Mouse (Mus musculus) frontal cortex, postnatal 25 days (tissue): ENCODE results near the gene Pfkfb4.

ENCODE experiments used
- DNase-seq, 2 experiments: peaks; one replicate each; pipeline ENCODE4 v3.0.0; 2022; ENCODE audit warnings: low spot score in 2 of 2

Gene Pfkfb4

GRCm38 (mm10) chr9:108992620-108993361 lies 1.2 kb downstream of the Pfkfb4 start:
- DNase-seq: no peak

- DNase-seq: no peak
Measured at GRCm38 (mm10) chr9:108996411-108996810, 4.8 kb downstream of the Pfkfb4 start.

- DNase-seq: no peak
Measured at GRCm38 (mm10) chr9:108998287-108999166, 6.9 kb downstream of the Pfkfb4 start.

- no peak for DNase-seq
Measured at GRCm38 (mm10) chr9:108999167-108999526, 7.6 kb downstream of the Pfkfb4 start.

- DNase-seq: peak in 1 of 2 experiments; percentile 52
Measured at GRCm38 (mm10) chr9:109000726-109001125, 9.1 kb downstream of the Pfkfb4 start.

- DNase-seq: no peak
Measured at GRCm38 (mm10) chr9:109003201-109003600, 11.6 kb downstream of the Pfkfb4 start.

GRCm38 (mm10) chr9:109007025-109007780 lies 15.6 kb downstream of the Pfkfb4 start:
- DNase-seq: no peak

GRCm38 (mm10) chr9:109008081-109008480 lies 16.5 kb downstream of the Pfkfb4 start:
- DNase-seq: no peak

- no peak for DNase-seq
Measured at GRCm38 (mm10) chr9:109008994-109009635, 17.5 kb downstream of the Pfkfb4 start.

GRCm38 (mm10) chr9:109009636-109010315 lies 18.2 kb downstream of the Pfkfb4 start:
- DNase-seq: no peak

GRCm38 (mm10) chr9:109010316-109010690 lies 18.7 kb downstream of the Pfkfb4 start:
- DNase-seq: no peak

GRCm38 (mm10) chr9:109015397-109015796 lies 23.8 kb downstream of the Pfkfb4 start:
- no peak for DNase-seq

GRCm38 (mm10) chr9:109016973-109017604 lies 25.5 kb downstream of the Pfkfb4 start:
- no peak for DNase-seq

- no peak for DNase-seq
Measured at GRCm38 (mm10) chr9:109021428-109021827, 29.9 kb downstream of the Pfkfb4 start.

GRCm38 (mm10) chr9:109022866-109023685 lies 31.5 kb downstream of the Pfkfb4 start:
- no peak for DNase-seq

- no peak for DNase-seq
Measured at GRCm38 (mm10) chr9:109027521-109027920, 35.9 kb downstream of the Pfkfb4 start.

- DNase-seq: no peak
Measured at GRCm38 (mm10) chr9:109028421-109028820, 36.8 kb downstream of the Pfkfb4 start.

GRCm38 (mm10) chr9:109028919-109029318 lies 37.3 kb downstream of the Pfkfb4 start:
- no peak for DNase-seq

- DNase-seq: no peak
Measured at GRCm38 (mm10) chr9:109030312-109030711, 38.7 kb downstream of the Pfkfb4 start.

- no peak for DNase-seq
Measured at GRCm38 (mm10) chr9:109031001-109031400, 39.4 kb downstream of the Pfkfb4 start.
